Mouse (Mus musculus) MEL (cell line): ENCODE data around the gene Abcc4.

Source experiments
- BHLHE40 ChIP-seq: IDR thresholded peaks from 2 replicates; pipeline ENCODE4 v1.6.1; 2012; ENCODE audit warnings: low read depth, mild to moderate bottlenecking, inconsistent platforms, low read length, improper control_type of control experiment, borderline replicate concordance
- EP300 ChIP-seq, 2 experiments: IDR thresholded peaks; 2 replicates each; pipeline ENCODE4 v1.6.1; 2011; ENCODE audit warnings: improper control_type of control experiment in 2 of 2, low read length in 2 of 2, low read depth in 1 of 2, mild to moderate bottlenecking in 1 of 2
- MAFK ChIP-seq: IDR thresholded peaks from 2 replicates; pipeline ENCODE4 v1.6.1; 2011; ENCODE audit warnings: low read depth, mild to moderate bottlenecking, low read length, improper control_type of control experiment, borderline replicate concordance
- USF1 ChIP-seq: IDR thresholded peaks from 2 replicates; pipeline ENCODE4 v1.6.1; 2014; ENCODE audit warnings: low read depth, mild to moderate bottlenecking, inconsistent platforms, low read length, improper control_type of control experiment, moderate library complexity

GRCm38 (mm10) chr14:118664661-118665060 lies 41.4 kb downstream of the Abcc4 start:
- TF ChIP-seq USF1 = no peak
- TF ChIP-seq EP300 (IDR thresholded peaks at IDR 0.05; ENCODE audit: low read depth in 1 of 2, low read length in 2 of 2) = no peak
- no peak for TF ChIP-seq BHLHE40
- no peak for TF ChIP-seq MAFK
